Mouse (Mus musculus) lung, postnatal 10 days (tissue): Measurements from ENCODE around the gene Sav1.

Source experiments
- DNase-seq: peaks from one replicate; pipeline ENCODE4 v3.0.0; 2021

Gene Sav1

GRCm38 (mm10) chr12:69947502-69947901 is 39.3 kb downstream of the Sav1 start:
- no peak for DNase-seq

DNA sequence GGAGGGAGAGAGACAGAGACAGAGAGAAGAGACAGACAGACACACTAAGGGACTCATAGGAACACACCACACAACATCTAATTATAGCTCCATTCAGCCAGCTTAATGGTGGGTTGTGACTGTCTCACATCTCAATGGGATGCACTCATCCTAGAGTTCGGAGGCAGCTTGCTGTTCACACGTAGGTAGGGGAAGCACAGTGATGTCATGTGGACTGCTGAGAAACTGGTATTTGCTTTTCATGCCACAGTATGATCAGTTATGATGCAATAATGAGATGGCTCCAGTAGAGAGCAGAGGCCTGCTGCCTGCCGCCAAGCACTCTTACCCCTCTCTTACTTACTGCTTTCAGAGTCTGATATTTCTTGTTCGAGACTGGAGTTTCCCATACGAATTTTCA is 40.9 kb downstream of the Sav1 start:
- DNase-seq, result no peak

- DNase-seq, result no peak
These were observed 45.0 kb downstream of the Sav1 start for GRCm38 (mm10) chr12:69941655-69942329.

- no peak for DNase-seq
These were observed 47.5 kb downstream of the Sav1 start for GRCm38 (mm10) chr12:69939291-69939690.

GRCm38 (mm10) chr12:69937731-69938130 is 49.1 kb downstream of the Sav1 start:
- DNase-seq, result no peak

- DNase-seq, result no peak
These were observed 60.1 kb downstream of the Sav1 start for GRCm38 (mm10) chr12:69926716-69927115.

GRCm38 (mm10) chr12:69924012-69924411 is 62.8 kb downstream of the Sav1 start:
- peak; percentile 45 for DNase-seq

DNA sequence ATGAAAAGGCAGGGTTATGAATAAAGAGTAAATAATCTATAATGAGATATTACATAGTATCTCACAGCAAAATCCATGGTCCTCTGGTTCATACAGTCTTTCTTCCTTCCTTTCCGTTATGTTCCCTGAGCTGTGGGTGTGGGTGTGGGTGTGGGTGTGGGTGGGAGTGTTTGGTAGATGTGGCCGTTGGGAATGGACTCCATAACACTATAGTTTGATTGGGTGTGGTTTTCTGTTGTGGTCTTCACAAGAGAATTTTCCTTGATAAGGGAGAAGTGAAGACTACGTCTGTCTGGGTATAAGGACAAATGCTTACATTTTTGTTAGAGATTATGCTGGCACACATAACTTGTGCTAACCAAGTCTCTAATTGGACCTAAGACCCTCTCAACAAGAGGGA is 63.2 kb downstream of the Sav1 start:
- no peak for DNase-seq

- DNase-seq, result no peak
These were observed 63.7 kb downstream of the Sav1 start for GRCm38 (mm10) chr12:69923128-69923527.

- DNase-seq, result no peak
These were observed 64.7 kb downstream of the Sav1 start for GRCm38 (mm10) chr12:69922099-69922498.

DNA sequence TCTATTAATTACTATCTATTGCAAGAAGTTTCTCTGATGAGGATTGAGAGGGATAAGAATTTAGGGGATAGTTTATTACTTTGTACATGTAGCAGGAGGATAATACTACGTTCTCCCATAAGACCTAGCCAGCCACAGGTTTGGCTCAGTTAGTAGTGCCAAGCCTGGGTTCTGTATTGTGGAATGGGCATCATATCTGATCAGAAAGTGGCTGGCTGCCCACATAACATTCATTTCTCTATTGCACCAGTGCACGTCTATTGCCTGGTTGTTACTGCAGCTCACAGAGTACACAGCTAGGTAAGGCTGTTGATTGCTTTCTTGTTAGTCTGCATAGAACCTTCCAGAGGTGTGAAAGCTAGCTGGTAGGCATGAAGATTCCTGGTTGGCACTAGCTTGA is 68.9 kb downstream of the Sav1 start:
- no peak for DNase-seq
